Mouse (Mus musculus) natural killer cell, adult 2 months (primary cell): ENCODE results near the gene 4933424G06Rik.

ENCODE experiments used
- DNase-seq, 2 experiments: peaks; one replicate each; pipeline ENCODE4 v3.0.0; 2022; ENCODE audit warnings: low spot score in 2 of 2

The 4933424G06Rik gene

DNA sequence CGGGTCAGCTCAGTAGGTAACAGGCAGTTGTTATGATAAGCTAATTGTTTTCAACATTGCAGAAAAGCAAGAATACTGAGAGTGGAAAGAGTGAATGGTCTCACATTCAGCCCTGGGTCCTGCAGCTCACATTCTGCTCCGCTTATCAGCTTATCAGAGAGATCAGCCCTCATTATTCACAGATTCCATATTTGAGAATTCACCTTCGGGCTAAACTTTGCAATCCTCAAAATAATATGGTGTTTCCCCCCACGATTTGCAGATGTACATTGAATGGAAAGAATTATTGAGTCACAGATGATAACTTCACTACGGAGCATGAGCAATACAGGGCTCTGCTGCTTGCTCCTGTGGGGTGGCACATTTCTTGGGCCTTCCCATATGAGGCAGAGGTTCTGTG, 58.8 kb downstream of the 4933424G06Rik start:
- no peak for DNase-seq

- no peak for DNase-seq
Measured at GRCm38 (mm10) chr1:36769951-36770350, 60.0 kb downstream of the 4933424G06Rik start.

DNA sequence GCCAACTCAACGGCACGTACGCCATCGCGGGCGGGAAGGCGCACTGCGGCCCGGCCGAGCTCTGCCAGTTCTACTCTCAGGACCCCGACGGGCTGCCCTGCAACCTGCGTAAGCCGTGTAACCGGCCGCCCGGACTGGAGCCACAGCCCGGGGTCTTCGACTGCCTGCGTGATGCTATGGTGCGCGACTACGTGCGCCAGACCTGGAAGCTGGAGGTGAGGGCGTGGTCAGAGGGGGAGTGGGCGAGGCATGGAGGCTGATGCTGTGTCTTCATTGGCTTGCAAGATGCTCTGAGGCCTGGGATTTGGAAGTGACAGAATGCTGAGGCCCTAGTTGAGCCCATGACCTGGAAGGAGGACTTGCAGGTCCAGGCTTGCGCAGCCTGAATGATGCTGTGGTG, 61.0 kb downstream of the 4933424G06Rik start:
- DNase-seq: no peak

DNA sequence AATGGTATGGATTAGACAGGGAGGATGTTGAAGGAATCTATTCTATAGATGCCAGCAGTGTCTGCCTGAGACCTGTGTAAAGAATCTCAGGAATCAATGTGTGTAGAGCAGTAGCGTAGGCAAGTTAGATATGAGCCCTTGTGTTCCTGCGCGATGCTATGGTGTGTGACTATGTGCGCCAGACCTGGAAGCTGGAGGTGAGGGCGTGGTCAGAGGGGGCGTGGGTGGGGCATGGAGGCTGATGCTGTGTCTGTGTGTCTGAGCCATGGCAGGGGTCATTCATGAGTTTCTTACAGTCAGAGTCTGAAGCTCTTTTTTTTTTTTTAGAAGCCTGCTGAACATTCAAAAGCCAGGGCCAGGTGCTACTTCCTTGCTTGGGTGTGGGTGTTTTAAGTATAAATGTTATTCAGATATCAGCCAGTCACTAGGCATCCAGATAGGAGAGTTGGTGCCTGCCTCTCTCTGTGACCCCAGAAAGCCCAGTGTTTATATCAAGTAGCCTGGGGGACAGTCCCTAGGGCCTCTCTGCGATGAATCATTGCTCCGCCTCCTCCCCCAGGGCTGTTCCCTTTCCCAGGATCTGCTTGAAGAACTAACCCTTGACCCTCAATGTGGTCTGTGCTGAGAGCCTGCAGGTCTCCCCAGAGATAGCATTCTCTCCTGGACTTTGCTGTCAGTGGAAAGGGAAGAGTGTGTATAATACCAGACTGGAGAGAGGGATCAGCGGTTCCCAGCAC, 62.4 kb downstream of the 4933424G06Rik start:
- peak in 1 of 2 experiments; percentile 22 for DNase-seq

- no peak for DNase-seq
Measured at GRCm38 (mm10) chr1:36780793-36781192, 70.8 kb downstream of the 4933424G06Rik start.

DNA sequence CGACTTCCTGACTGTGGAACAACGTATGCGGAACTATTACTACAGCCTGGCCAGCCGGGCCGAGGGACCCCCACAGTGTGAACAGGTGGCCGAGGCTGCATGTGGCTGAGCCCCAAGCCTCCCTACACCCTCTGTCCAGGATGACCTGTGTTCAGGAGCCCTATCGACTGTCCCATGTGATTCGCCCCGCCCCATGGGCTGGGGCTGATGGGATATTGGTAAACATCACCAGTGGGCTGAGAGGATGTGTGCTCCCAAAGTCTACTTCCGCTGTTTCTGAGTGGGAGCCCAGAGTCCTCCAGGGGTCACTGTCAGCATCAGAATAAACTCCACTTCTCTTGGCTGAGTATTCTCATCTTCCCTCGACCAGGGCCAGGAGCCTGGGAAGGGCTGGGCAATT, 72.5 kb downstream of the 4933424G06Rik start:
- DNase-seq: no peak

GRCm38 (mm10) chr1:36784365-36785134, 74.6 kb downstream of the 4933424G06Rik start:
- DNase-seq: peak; percentile 63 to 69

DNA sequence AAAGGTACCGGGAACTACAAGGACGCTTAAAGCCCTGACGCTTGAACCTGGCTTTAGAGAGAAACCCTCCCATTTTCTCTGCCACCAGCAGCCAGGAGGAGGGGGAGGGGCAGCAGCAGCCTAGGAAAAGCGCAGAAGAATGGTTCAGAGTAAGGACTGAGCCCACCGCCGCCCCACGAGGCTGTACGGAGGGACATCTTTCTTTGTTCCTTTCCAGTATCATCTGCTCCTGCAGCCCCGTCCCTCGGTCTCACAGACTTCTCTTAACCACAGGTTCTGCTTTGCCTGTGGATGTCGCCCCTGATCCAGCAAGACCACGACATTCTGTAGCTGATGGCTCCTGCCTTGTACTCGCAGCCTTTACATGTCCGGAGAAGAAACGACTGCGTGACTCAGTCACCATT, 75.3 kb downstream of the 4933424G06Rik start:
- DNase-seq: no peak

- DNase-seq: peak in 1 of 2 experiments; percentile 37
Measured at GRCm38 (mm10) chr1:36786377-36786776, 76.4 kb downstream of the 4933424G06Rik start.

GRCm38 (mm10) chr1:36789416-36789815, 79.5 kb downstream of the 4933424G06Rik start:
- DNase-seq: no peak

DNA sequence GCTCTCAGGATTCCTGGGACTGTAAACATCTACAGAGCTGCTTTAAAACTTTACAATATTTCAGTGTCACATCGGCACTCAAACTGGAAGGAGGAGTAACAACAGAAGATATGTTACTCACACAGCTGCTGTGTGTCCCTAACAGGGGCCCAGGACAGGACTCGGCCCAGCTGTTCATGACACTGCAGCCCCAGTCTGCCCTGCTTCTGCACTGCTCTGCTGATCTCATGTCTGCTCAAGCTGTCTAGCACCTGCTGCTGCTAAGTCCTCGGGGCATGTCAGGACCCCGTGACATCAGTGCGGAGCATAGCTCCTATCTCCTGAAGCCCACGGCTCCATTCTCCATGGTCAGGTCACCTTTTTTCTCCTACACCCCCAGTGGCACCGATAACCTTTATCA, 86.8 kb downstream of the 4933424G06Rik start:
- DNase-seq: no peak

DNA sequence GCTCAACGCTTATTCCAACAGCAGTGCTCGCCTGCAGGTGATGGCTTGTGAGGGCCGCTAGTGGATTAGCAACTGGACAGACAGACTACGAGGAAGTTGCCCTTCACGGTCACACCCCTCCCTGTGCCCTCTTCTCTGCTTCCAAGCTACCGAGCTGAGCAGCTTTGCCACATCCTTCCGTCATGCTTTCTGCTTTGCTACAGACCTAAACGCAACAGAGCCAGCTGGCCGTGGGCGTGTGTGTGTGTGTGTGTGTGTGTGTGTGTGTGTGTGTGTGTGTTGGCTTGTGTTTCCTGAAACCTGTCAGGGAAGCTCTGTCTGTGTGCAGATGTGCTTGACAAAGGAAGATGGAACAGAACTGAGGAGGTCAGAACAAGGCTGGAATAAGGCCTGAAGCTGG, 87.5 kb downstream of the 4933424G06Rik start:
- peak; percentile 64 to 70 for DNase-seq

DNA sequence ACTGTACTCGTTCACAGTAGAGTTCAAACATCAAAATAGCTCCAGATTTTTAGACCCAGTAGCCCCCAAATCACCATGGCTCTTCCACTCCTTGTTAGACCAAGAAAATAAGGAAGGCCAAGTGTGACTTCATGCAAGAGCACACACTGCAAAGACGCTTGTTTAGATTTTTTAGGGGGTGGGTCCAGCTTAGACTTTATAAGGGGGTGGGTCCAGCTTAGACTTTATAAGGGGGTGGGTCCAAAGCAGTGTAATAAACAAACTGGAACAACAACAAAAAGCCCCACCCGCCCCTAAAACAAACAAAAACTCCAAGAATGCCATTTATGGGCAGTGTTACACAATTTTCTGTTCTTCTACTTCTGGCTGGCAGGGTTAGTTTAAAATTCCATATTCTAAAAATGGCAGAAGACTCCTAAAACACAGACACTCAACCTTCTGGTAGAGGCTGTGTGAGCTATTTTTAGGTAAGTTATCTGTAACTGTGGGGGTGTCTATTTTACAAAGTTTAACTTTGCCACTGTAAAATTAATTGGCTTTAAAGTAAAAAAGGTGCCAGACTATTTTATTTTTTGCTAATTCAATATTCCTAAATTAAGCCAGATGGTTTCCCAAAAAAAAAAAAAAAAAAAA, 90.5 kb downstream of the 4933424G06Rik start:
- no peak for DNase-seq

DNA sequence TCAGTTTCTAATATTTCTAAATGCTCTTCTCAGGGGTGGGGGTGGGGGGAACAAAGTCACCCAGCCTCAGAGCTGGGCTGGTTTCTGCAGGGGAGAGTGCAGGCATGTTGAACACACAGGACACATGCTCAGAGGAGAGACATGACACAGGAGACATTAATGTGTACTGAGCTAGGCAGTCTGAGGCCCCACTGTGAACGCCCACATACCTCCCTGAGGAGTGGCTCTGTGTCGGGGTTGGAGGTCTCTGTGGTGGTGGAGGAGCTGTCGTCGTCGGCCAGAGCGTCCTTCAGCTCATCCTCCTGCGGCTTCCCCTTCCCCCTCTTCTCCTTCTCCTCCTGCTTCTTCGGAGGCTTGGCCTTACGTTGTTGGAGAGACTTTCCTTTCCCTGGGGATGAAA, 94.3 kb downstream of the 4933424G06Rik start:
- DNase-seq: no peak

DNA sequence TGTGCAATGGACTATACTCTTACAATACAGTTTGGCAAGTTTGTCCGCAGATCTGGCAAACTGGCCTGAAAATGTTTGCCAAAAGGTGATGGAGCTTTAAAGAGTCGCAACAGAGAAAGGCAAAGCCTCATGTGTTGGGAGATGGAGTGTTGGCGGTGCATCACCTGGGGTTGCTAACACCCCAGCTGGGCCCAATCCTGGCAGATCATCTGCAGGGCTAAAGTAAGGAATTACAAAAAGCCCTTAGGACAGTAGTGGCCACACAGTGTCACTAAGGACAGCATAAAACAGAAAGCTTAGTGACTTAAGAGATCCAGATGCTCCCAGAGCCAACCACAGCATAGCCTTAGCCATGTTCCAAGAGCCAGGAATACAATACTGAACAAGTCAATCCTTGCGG, 94.9 kb downstream of the 4933424G06Rik start:
- no peak for DNase-seq

GRCm38 (mm10) chr1:36806181-36806905, 96.4 kb downstream of the 4933424G06Rik start:
- DNase-seq: no peak

DNA sequence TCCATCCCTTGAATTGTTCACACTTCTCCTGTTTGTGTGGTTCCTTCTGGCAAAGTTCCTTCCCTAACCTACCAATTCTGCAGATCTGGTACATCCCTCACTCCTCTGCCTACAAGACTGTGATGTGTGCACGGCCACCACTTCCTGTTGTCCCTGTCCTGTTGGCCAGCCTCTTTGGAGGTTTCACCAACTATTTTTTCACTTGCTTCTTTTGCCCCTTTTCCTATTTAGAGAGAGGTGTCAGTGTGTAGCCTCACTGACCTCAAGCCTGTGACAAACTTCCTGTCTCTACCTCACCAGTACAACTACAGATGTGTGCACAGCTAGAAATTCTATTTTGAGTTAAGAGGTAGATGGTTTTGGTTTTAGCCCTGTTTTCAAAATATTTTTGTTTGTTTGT, 97.1 kb downstream of the 4933424G06Rik start:
- DNase-seq: peak; percentile 42 to 73
